ENCODE assay signal across 23 mouse cellular contexts in the genomic region with DNA sequence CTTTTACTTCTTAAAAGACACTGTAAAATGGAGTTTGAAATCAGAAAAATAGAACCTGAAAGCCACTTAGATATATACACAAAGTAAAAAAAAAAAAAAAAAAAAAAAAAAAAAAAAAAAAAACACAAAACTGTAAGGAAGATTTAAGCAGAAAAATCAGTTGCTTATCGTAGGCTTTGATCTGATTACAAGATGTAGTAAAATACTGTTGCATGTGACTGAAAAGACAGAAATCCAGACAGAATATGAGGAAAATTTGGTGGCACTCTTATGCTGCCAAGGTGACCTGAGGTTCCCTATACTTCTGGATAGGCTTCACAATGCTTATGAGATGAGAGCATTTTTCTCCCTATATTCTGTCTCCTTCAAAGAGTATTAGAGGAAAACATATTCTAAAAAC.
DNase-seq lines count a peak whose midpoint lies in the region; ATAC-seq and TF ChIP-seq lines count a peak whose summit lies in the region.
"Had no signal": no experiment of that assay in that cellular context is flagged by ENCODE, and none has a peak within 500 bp of the region (broad histone marks: within the 10 kb centered on the region; RNA-seq: fewer than 3 reads in every experiment).

No protein-coding gene starts in this region.

- WGBS in midbrain, embryonic 11.5 days = 93% methylated on average over 1 of the region's 1 CpGs
- WGBS in midbrain, embryonic 14.5 days = 89% methylated on average over 1 of the region's 1 CpGs

- H3K4me3 ChIP-seq in midbrain, embryonic 11.5 days (ENCODE audit: low read depth, low read length) = no peak overlapping the region
- H3K4me3 ChIP-seq in midbrain, embryonic 14.5 days (replicated peaks; ENCODE audit: low read depth, low read length) = no peak overlapping the region
- no peak overlapping the region for H3K4me3 ChIP-seq in ES-E14 (ENCODE audit: insufficient read depth in 1 of 2, low read depth in 1 of 2, low read length in 2 of 2, poor library complexity in 1 of 2, severe bottlenecking in 1 of 2)
- no peak overlapping the region for H3K4me3 ChIP-seq in MEL (ENCODE audit: control insufficient read depth in 1 of 2, insufficient read depth in 1 of 2, low read depth in 2 of 2, low read length in 2 of 2)

- no peaks in the 10 kb centered on the region for H3K79me2 ChIP-seq in MEL (ENCODE audit: control insufficient read depth, insufficient read depth, low read length, poor library complexity)

- TF ChIP-seq RAD21 in MEL (IDR thresholded peaks at IDR 0.05; ENCODE audit: low read depth, low read length) = no peak

- H3K9me3 ChIP-seq in midbrain, embryonic 11.5 days (ENCODE audit: control insufficient read depth, low read length) = no peaks in the 10 kb centered on the region
- no peaks in the 10 kb centered on the region for H3K9me3 ChIP-seq in midbrain, embryonic 14.5 days (ENCODE audit: control insufficient read depth, low read length)
- H3K9me3 ChIP-seq in ES-E14 (ENCODE audit: control insufficient read depth, insufficient read depth, low read depth, low read length) (no peaks in the 10 kb centered on the region), MEL (replicated peaks; ENCODE audit: insufficient read depth, low read length) (no peaks in the 10 kb centered on the region)
- H3K9me3 ChIP-seq: G1E had no signal

- in situ Hi-C loops in ES-E14 (cut with MboI; ENCODE audit: low sequenced_read_pairs in 2 of 2, unreplicated experiment in 2 of 2) = no loop called here

- no peaks in the 10 kb centered on the region for H3K36me3 ChIP-seq in midbrain, embryonic 11.5 days (ENCODE audit: control insufficient read depth, insufficient read depth, low read length)
- H3K36me3 ChIP-seq in midbrain, embryonic 14.5 days (ENCODE audit: control insufficient read depth, insufficient read depth, low read length) = no peaks in the 10 kb centered on the region
- H3K36me3 ChIP-seq in ES-E14 (ENCODE audit: control insufficient read depth, insufficient read depth, low read length, poor library complexity, severe bottlenecking) (no peaks in the 10 kb centered on the region), MEL (ENCODE audit: control insufficient read depth in 1 of 2, insufficient read depth in 2 of 2, low read length in 2 of 2) (no peaks in the 10 kb centered on the region)
- H3K36me3 ChIP-seq: G1E had no signal

- TF ChIP-seq EP300 in MEL (IDR thresholded peaks at IDR 0.05; ENCODE audit: low read depth in 1 of 2, low read length in 2 of 2) = no peak

- ATAC-seq in midbrain, embryonic 11.5 days (ENCODE audit: low FRiP score) = no peak
- ATAC-seq in midbrain, embryonic 14.5 days (ENCODE audit: low FRiP score, low TSS enrichment) = no peak
- ATAC-seq in erythroid progenitor cell, adult 5-6 weeks (replicated peaks; ENCODE audit: low FRiP score, poor library complexity, severe bottlenecking) = no peak
- ATAC-seq: activated CD4-positive, CD25-positive, alpha-beta regulatory T cell, adult 4 months; CD4-positive, CD25-positive, alpha-beta regulatory T cell, adult 4 months; Patski had no signal

- H3K27me3 ChIP-seq in midbrain, embryonic 11.5 days (ENCODE audit: control insufficient read depth, insufficient read depth, low read length) = no peaks in the 10 kb centered on the region
- H3K27me3 ChIP-seq in midbrain, embryonic 14.5 days (ENCODE audit: control insufficient read depth, insufficient read depth, low read length) = no peaks in the 10 kb centered on the region
- no peaks in the 10 kb centered on the region for H3K27me3 ChIP-seq in MEL (ENCODE audit: control insufficient read depth in 1 of 2, insufficient read depth in 2 of 2, low read length in 2 of 2)
- H3K27me3 ChIP-seq: CH12.LX, Patski had no signal

- H3K4me2 ChIP-seq in midbrain, embryonic 11.5 days = no peak overlapping the region
- H3K4me2 ChIP-seq in midbrain, embryonic 14.5 days (ENCODE audit: low read length) = no peak overlapping the region

- no peak for TF ChIP-seq POLR2A in MEL (IDR thresholded peaks at IDR 0.05; ENCODE audit: control insufficient read depth in 1 of 2, insufficient read depth in 1 of 2, low read depth in 1 of 2, low read length in 2 of 2, poor library complexity in 1 of 2)

- no peak overlapping the region for H3K9ac ChIP-seq in midbrain, embryonic 11.5 days (ENCODE audit: low read length)
- no peak overlapping the region for H3K9ac ChIP-seq in midbrain, embryonic 14.5 days (replicated peaks; ENCODE audit: low read length)
- H3K9ac ChIP-seq in ES-E14 (ENCODE audit: insufficient read depth, low read depth, low read length, poor library complexity, severe bottlenecking) (no peak overlapping the region), MEL (ENCODE audit: control insufficient read depth, low read depth, low read length, poor library complexity, severe bottlenecking) (no peak overlapping the region)

- TF ChIP-seq CTCF in MEL (IDR thresholded peaks at IDR 0.05 in 2 of 3, conservative IDR thresholded peaks at IDR 0.05 in 1 of 3; ENCODE audit: control insufficient read depth in 1 of 3, insufficient read depth in 1 of 3, low read depth in 2 of 3, low read length in 3 of 3, poor library complexity in 1 of 3, severe bottlenecking in 1 of 3) = no peak

- no peaks in the 10 kb centered on the region for H3K4me1 ChIP-seq in midbrain, embryonic 11.5 days (ENCODE audit: control insufficient read depth, insufficient read depth, low read length)
- H3K4me1 ChIP-seq in midbrain, embryonic 14.5 days (ENCODE audit: control insufficient read depth, insufficient read depth, low read length) = no peaks in the 10 kb centered on the region
- no peaks in the 10 kb centered on the region for H3K4me1 ChIP-seq in ES-E14 (ENCODE audit: control insufficient read depth in 2 of 2, insufficient read depth in 2 of 2, low read length in 2 of 2, poor library complexity in 1 of 2)
- no peaks in the 10 kb centered on the region for H3K4me1 ChIP-seq in MEL (ENCODE audit: control insufficient read depth in 1 of 2, insufficient read depth in 2 of 2, low read length in 2 of 2)

- peak; percentile 64 for DNase-seq in midbrain, embryonic 11.5 days (ENCODE audit: low spot score, missing footprints)
- no peak for DNase-seq in midbrain, embryonic 14.5 days
- DNase-seq in ES-E14 (ENCODE audit: low read depth, low spot score) (no peak), MEL (ENCODE audit: low read depth, low spot score) (no peak)
- no peak for DNase-seq in cerebellum, adult 18-20 months
- DNase-seq: adrenal gland, adult 2 months; adrenal gland, adult 8-10 months; adrenal gland, postnatal 10 days; adrenal gland, postnatal 14 days; adrenal gland, postnatal 25 days; adrenal gland, postnatal 36 days; B cell, adult 2 months; cerebellum, adult 11 months; cerebellum, adult 11-12 months; cerebellum, adult 2 months; cerebellum, adult 8-10 months; cerebellum, adult 9-10 months had no signal

- H3K27ac ChIP-seq in midbrain, embryonic 11.5 days (ENCODE audit: low read depth, low read length) = no peak overlapping the region
- no peak overlapping the region for H3K27ac ChIP-seq in midbrain, embryonic 14.5 days (replicated peaks; ENCODE audit: low read depth, low read length)
- H3K27ac ChIP-seq in ES-E14 (ENCODE audit: insufficient read depth, low read depth, low read length, poor library complexity, severe bottlenecking) (no peak overlapping the region), MEL (ENCODE audit: control insufficient read depth, low read depth, low read length) (no peak overlapping the region)

TF ChIP-seq in ES-E14, 5 proteins besides CTCF, POLR2A, EP300 and RAD21:
- TF ChIP-seq ZC3H11A (IDR thresholded peaks at IDR 0.05; ENCODE audit: borderline replicate concordance, low read depth, low read length) (no peak), ZNF384 (IDR thresholded peaks at IDR 0.05; ENCODE audit: low read depth, low read length) (peak; percentile 66; the same call in 1 of the 2 replicates), CHD2 (IDR thresholded peaks at IDR 0.05; ENCODE audit: low read depth, low read length) (no peak), HCFC1 (IDR thresholded peaks at IDR 0.05; ENCODE audit: borderline replicate concordance, insufficient read depth, low read length) (no peak), MAFK (IDR thresholded peaks at IDR 0.05; ENCODE audit: insufficient read depth, low read depth, low read length) (no peak)

TF ChIP-seq in MEL, 35 proteins besides CTCF, POLR2A, EP300 and RAD21:
- TF ChIP-seq TCF12 (IDR thresholded peaks at IDR 0.05; ENCODE audit: low read depth, low read length) (no peak), ZNF384 (IDR thresholded peaks at IDR 0.05; ENCODE audit: low read depth, low read length) (peak; percentile 13; the same call in 1 of the 2 replicates)
TF ChIP-seq in MEL: peak in this region for 1.
